8 mouse cellular contexts compared by ENCODE assay signal in genomic region chr7:142387419-142388148, GRCm38 (mm10). TPM values are rescaled to one million over a fixed set of nuclear protein-coding genes. Genes with fewer than 3 reads are reported as not detected.
A peak's percentile ranks its signal among the peaks of the same experiment; 100 is the strongest.
DNase-seq lines count a peak whose midpoint lies in the region; ATAC-seq and TF ChIP-seq lines count a peak whose summit lies in the region.

TSS of gene Ctsd (minus strand) at chr7:142388038.

- peak; percentile 97 for ATAC-seq in forebrain, embryonic 13.5 days
- ATAC-seq in liver, postnatal 0 days = peak; percentile 93
- ATAC-seq in neural tube, embryonic 14.5 days (ENCODE audit: low read depth) = peak; percentile 97

- H3K36me3 ChIP-seq in E14TG2a.4 (ENCODE audit: insufficient read depth, low read length) = peaks cover 40% of the 10 kb centered on the region
- H3K36me3 ChIP-seq in forebrain, embryonic 13.5 days (ENCODE audit: poor library complexity, severe bottlenecking) = peaks cover 30% of the 10 kb centered on the region
- peaks cover 36% of the 10 kb centered on the region for H3K36me3 ChIP-seq in liver, postnatal 0 days (replicated peaks; ENCODE audit: insufficient read depth, low read length)
- H3K36me3 ChIP-seq in neural tube, embryonic 14.5 days (ENCODE audit: control insufficient read depth, insufficient read depth, low read length) = peaks cover 15% of the 10 kb centered on the region

- peak; percentile 95 for DNase-seq in c-Kit-positive CD71-positive TER-119-positive erythroid progenitor cells, embryonic 14.5 days (ENCODE audit: low spot score)
- peak; percentile 98 for DNase-seq in heart, postnatal 10 days
- DNase-seq in large intestine, adult 2 months (ENCODE audit: low read depth, low spot score) = peak; percentile 79
- peak; percentile 99 for DNase-seq in liver, postnatal 0 days
- peak; percentile 99 for DNase-seq in testis, postnatal 10 days (ENCODE audit: low spot score)

- WGBS in forebrain, embryonic 13.5 days = under 1% methylated on average over 51 of the region's 55 CpGs
- under 1% methylated on average over 55 of the region's 55 CpGs for WGBS in large intestine, adult 2 months
- WGBS in liver, postnatal 0 days (ENCODE audit: insufficient replicate concordance) = under 1% methylated on average over 53 of the region's 55 CpGs
- WGBS in neural tube, embryonic 14.5 days = under 1% methylated on average over 49 of the region's 55 CpGs

- peak within 1 kb of the TSS; percentile 78 for H3K9ac ChIP-seq in forebrain, embryonic 13.5 days
- peak within 1 kb of the TSS; percentile 72 for H3K9ac ChIP-seq in liver, postnatal 0 days (replicated peaks)
- peak within 1 kb of the TSS; percentile 94 for H3K9ac ChIP-seq in neural tube, embryonic 14.5 days (replicated peaks; ENCODE audit: low read depth, low read length)

- no peaks in the 10 kb centered on the region for H3K27me3 ChIP-seq in E14TG2a.4 (ENCODE audit: insufficient read depth, low read length)
- 0 out of 2 replicates have a peak, but pooled peaks cover 5% of the 10 kb centered on the region for H3K27me3 ChIP-seq in forebrain, embryonic 13.5 days
- no peaks in the 10 kb centered on the region for H3K27me3 ChIP-seq in liver, postnatal 0 days (ENCODE audit: insufficient read depth, low read length)
- no peaks in the 10 kb centered on the region for H3K27me3 ChIP-seq in neural tube, embryonic 14.5 days (ENCODE audit: control insufficient read depth, insufficient read depth, low read length)

- no peaks in the 10 kb centered on the region for H3K9me3 ChIP-seq in E14TG2a.4 (ENCODE audit: low read length)
- H3K9me3 ChIP-seq in forebrain, embryonic 13.5 days (replicated peaks) = no peaks in the 10 kb centered on the region
- H3K9me3 ChIP-seq in liver, postnatal 0 days (ENCODE audit: low read length) = no peaks in the 10 kb centered on the region
- H3K9me3 ChIP-seq in neural tube, embryonic 14.5 days (ENCODE audit: control insufficient read depth, low read length) = no peaks in the 10 kb centered on the region

- TF ChIP-seq EP300 in liver, postnatal 0 days (IDR thresholded peaks at IDR 0.05; ENCODE audit: low read depth) = peak; percentile 12

- peak within 1 kb of the TSS; percentile 90 for H3K4me2 ChIP-seq in forebrain, embryonic 13.5 days
- peak within 1 kb of the TSS; percentile 94 for H3K4me2 ChIP-seq in liver, postnatal 0 days (ENCODE audit: low read depth, low read length)
- H3K4me2 ChIP-seq in neural tube, embryonic 14.5 days (ENCODE audit: low read depth, low read length) = peak within 1 kb of the TSS; percentile 58

- peaks cover 50% of the 10 kb centered on the region for H3K4me1 ChIP-seq in E14TG2a.4 (replicated peaks; ENCODE audit: low read depth, low read length)
- H3K4me1 ChIP-seq in forebrain, embryonic 13.5 days = peaks cover 21% of the 10 kb centered on the region
- peaks cover 48% of the 10 kb centered on the region for H3K4me1 ChIP-seq in liver, postnatal 0 days (ENCODE audit: insufficient read depth)
- peaks cover 15% of the 10 kb centered on the region for H3K4me1 ChIP-seq in neural tube, embryonic 14.5 days (ENCODE audit: control insufficient read depth, insufficient read depth, low read length)

- intact Hi-C loops in heart, postnatal 10 days (cut with DNase I) = no loop called here

- no peak for TF ChIP-seq CTCF in E14TG2a.4 (conservative IDR thresholded peaks at IDR 0.05; ENCODE audit: low read length)
- no peak for TF ChIP-seq CTCF in liver, postnatal 0 days (IDR thresholded peaks at IDR 0.05; ENCODE audit: low read depth)

- H3K27ac ChIP-seq in forebrain, embryonic 13.5 days = peak within 1 kb of the TSS; percentile 37
- peak within 1 kb of the TSS; percentile 87 for H3K27ac ChIP-seq in liver, postnatal 0 days (ENCODE audit: low read depth)
- H3K27ac ChIP-seq in neural tube, embryonic 14.5 days (ENCODE audit: low read depth, low read length) = peak within 1 kb of the TSS; percentile 69

- peak within 1 kb of the TSS; percentile 93 for H3K4me3 ChIP-seq in E14TG2a.4 (replicated peaks; ENCODE audit: low read length)
- H3K4me3 ChIP-seq in forebrain, embryonic 13.5 days = peak within 1 kb of the TSS; percentile 87
- peak within 1 kb of the TSS; percentile 63 for H3K4me3 ChIP-seq in liver, postnatal 0 days (ENCODE audit: low read depth, low read length)
- H3K4me3 ChIP-seq in neural tube, embryonic 14.5 days (ENCODE audit: low read depth, low read length) = peak within 1 kb of the TSS; percentile 82

RNA-seq across cellular contexts. Expression of gene Ctsd, which starts in this region (rescaled TPM):
- 145 and 166 TPM in 2 replicates for polyA plus RNA-seq in forebrain, embryonic 13.5 days (2015; fragmentation: Nextera tagmentation; extraction: Ambion mirVana)
- 100 to 1,000 TPM; 501 to 525 TPM for total RNA-seq in heart, postnatal 10 days (2021)
- 308 and 344 TPM in 2 replicates for polyA plus RNA-seq in large intestine, adult 2 months (2012; rRNA removed)
- polyA plus RNA-seq in liver, postnatal 0 days (2015; fragmentation: Nextera tagmentation; extraction: Ambion mirVana) = 311 and 324 TPM in 2 replicates
- polyA plus RNA-seq in neural tube, embryonic 14.5 days (2014; fragmentation: Nextera tagmentation; extraction: Ambion mirVana) = 250 and 288 TPM in 2 replicates

Comparison
In these comparisons a context has a peak if more than half of its experiments do, and no peak if none do; other contexts are left out.
1. Peak in every context shown above with its lines: DNase-seq, ATAC-seq, H3K4me3 ChIP-seq and H3K27ac ChIP-seq.
2. H3K27ac ChIP-seq: peak in every context shown above with its lines; median percentile 87 in liver, postnatal 0 days; 69 in neural tube, embryonic 14.5 days; 37 in forebrain, embryonic 13.5 days.